Mouse (Mus musculus) T-cell, adult 2 months (primary cell): ENCODE data around the gene Cisd3.
A peak's percentile ranks its signal among the peaks of the same experiment; 100 is the strongest.
"Not testable (repeated sequence)": the region's sequence is repeated elsewhere in the genome, so short reads cannot be mapped to it uniquely, and the experiment has no call there.

Source experiments
- DNase-seq: peaks from one replicate; pipeline ENCODE4 v3.0.0; 2022; ENCODE audit warnings: low spot score

Gene Cisd3

GRCm38 (mm10) chr11:97711200-97711900 lies 25.7 kb downstream of the Cisd3 start:
- peak; percentile 56 for DNase-seq

GRCm38 (mm10) chr11:97712286-97712685 lies 26.7 kb downstream of the Cisd3 start:
- no peak for DNase-seq

- no peak for DNase-seq
These were observed 28.3 kb downstream of the Cisd3 start for GRCm38 (mm10) chr11:97713896-97714295.

GRCm38 (mm10) chr11:97714356-97714755 lies 28.7 kb downstream of the Cisd3 start:
- DNase-seq = no peak

GRCm38 (mm10) chr11:97714784-97715760 lies 29.4 kb downstream of the Cisd3 start:
- DNase-seq = no peak

GRCm38 (mm10) chr11:97716021-97716420 lies 30.4 kb downstream of the Cisd3 start:
- DNase-seq = no peak

GRCm38 (mm10) chr11:97717369-97718280 lies 32.0 kb downstream of the Cisd3 start:
- no peak for DNase-seq

GRCm38 (mm10) chr11:97718281-97718860 lies 32.7 kb downstream of the Cisd3 start:
- peak; percentile 84 for DNase-seq

- DNase-seq = peak; percentile 55
These were observed 33.4 kb downstream of the Cisd3 start for GRCm38 (mm10) chr11:97719041-97719440.

- DNase-seq = no peak
These were observed 35.7 kb downstream of the Cisd3 start for GRCm38 (mm10) chr11:97721338-97721737.

- no peak for DNase-seq
These were observed 38.1 kb downstream of the Cisd3 start for GRCm38 (mm10) chr11:97723709-97724108.

- DNase-seq = peak; percentile 86
These were observed 42.7 kb downstream of the Cisd3 start for GRCm38 (mm10) chr11:97728311-97728710.

- DNase-seq = peak; percentile 34
These were observed 43.1 kb downstream of the Cisd3 start for GRCm38 (mm10) chr11:97728730-97729129.

GRCm38 (mm10) chr11:97733689-97734088 lies 48.1 kb downstream of the Cisd3 start:
- no peak for DNase-seq

- DNase-seq = not testable (repeated sequence)
These were observed 49.2 kb downstream of the Cisd3 start for GRCm38 (mm10) chr11:97734810-97735209.

GRCm38 (mm10) chr11:97736645-97737044 lies 51.0 kb downstream of the Cisd3 start:
- no peak for DNase-seq

GRCm38 (mm10) chr11:97737600-97737999 lies 52.0 kb downstream of the Cisd3 start:
- no peak for DNase-seq
